In genomic region chr15:80158707-80159090, GRCm38 (mm10) we compare ENCODE assay signal across 9 mouse cellular contexts. TPM values are rescaled to one million over a fixed set of nuclear protein-coding genes. Genes with fewer than 3 reads are reported as not detected.
DNase-seq lines count a peak whose midpoint lies in the region; ATAC-seq and TF ChIP-seq lines count a peak whose summit lies in the region.
"Had no signal": no experiment of that assay in that cellular context is flagged by ENCODE, and none has a peak within 500 bp of the region (broad histone marks: within the 10 kb centered on the region; RNA-seq: fewer than 3 reads in every experiment).

No protein-coding gene starts in this region.

- peaks cover 35% of the 10 kb centered on the region for H3K4me1 ChIP-seq in forebrain, embryonic 10.5 days
- H3K4me1 ChIP-seq in forebrain, postnatal 0 days (ENCODE audit: insufficient read depth) = no peaks in the 10 kb centered on the region
- no peaks in the 10 kb centered on the region for H3K4me1 ChIP-seq in lung, embryonic 14.5 days (ENCODE audit: insufficient read depth)
- peaks cover 4% of the 10 kb centered on the region; the same call in 1 of the 2 replicates for H3K4me1 ChIP-seq in lung, adult 2 months (ENCODE audit: control insufficient read depth, insufficient read depth, low read length)
- peaks cover 5% of the 10 kb centered on the region; the same call in 1 of the 2 replicates for H3K4me1 ChIP-seq in hindbrain, postnatal 0 days (ENCODE audit: insufficient read depth, low read length)
- H3K4me1 ChIP-seq in forebrain, embryonic 13.5 days = no peaks in the 10 kb centered on the region

- peak overlapping the region; percentile 75; the same call in 1 of the 2 replicates for H3K27ac ChIP-seq in forebrain, embryonic 10.5 days
- no peak overlapping the region for H3K27ac ChIP-seq in forebrain, postnatal 0 days (ENCODE audit: low read depth, low read length)
- H3K27ac ChIP-seq in lung, embryonic 14.5 days (ENCODE audit: low read depth) = peak overlapping the region; percentile 90
- peak overlapping the region; percentile 41; the same call in 1 of the 2 replicates for H3K27ac ChIP-seq in hindbrain, postnatal 0 days
- no peak overlapping the region for H3K27ac ChIP-seq in forebrain, embryonic 13.5 days
- H3K27ac ChIP-seq: neural tube, embryonic 12.5 days had no signal

- WGBS in forebrain, embryonic 10.5 days = 74% methylated on average over 4 of the region's 4 CpGs
- WGBS in forebrain, postnatal 0 days = 74% methylated on average over 4 of the region's 4 CpGs
- WGBS in lung, embryonic 14.5 days = 51% methylated on average over 4 of the region's 4 CpGs
- 45% methylated on average over 4 of the region's 4 CpGs for WGBS in lung, adult 2 months
- 63% methylated on average over 4 of the region's 4 CpGs for WGBS in hindbrain, postnatal 0 days
- 56% methylated on average over 4 of the region's 4 CpGs for WGBS in forebrain, embryonic 13.5 days

- peaks cover 100% of the 10 kb centered on the region for H3K36me3 ChIP-seq in forebrain, embryonic 10.5 days (replicated peaks)
- H3K36me3 ChIP-seq in forebrain, postnatal 0 days (ENCODE audit: insufficient read depth) = peaks cover 76% of the 10 kb centered on the region
- H3K36me3 ChIP-seq in lung, embryonic 14.5 days (ENCODE audit: insufficient read depth) = peaks cover 93% of the 10 kb centered on the region
- peaks cover 70% of the 10 kb centered on the region for H3K36me3 ChIP-seq in hindbrain, postnatal 0 days (ENCODE audit: insufficient read depth, low read length)
- peaks cover 94% of the 10 kb centered on the region for H3K36me3 ChIP-seq in forebrain, embryonic 13.5 days (ENCODE audit: poor library complexity, severe bottlenecking)

- no peak for TF ChIP-seq CTCF in forebrain, postnatal 0 days (IDR thresholded peaks at IDR 0.05; ENCODE audit: low read depth)
- TF ChIP-seq CTCF in lung, embryonic 14.5 days (IDR thresholded peaks at IDR 0.05; ENCODE audit: low read depth) = no peak
- no peak for TF ChIP-seq CTCF in lung, adult 2 months (IDR thresholded peaks at IDR 0.05; ENCODE audit: insufficient read depth, low read length)
- TF ChIP-seq CTCF in hindbrain, postnatal 0 days (IDR thresholded peaks at IDR 0.05; ENCODE audit: low read depth) = no peak

- no peaks in the 10 kb centered on the region for H3K27me3 ChIP-seq in forebrain, embryonic 10.5 days (ENCODE audit: poor library complexity, severe bottlenecking)
- H3K27me3 ChIP-seq in forebrain, postnatal 0 days (ENCODE audit: insufficient read depth, low read length) = no peaks in the 10 kb centered on the region
- H3K27me3 ChIP-seq in lung, embryonic 14.5 days (ENCODE audit: insufficient read depth, low read length) = no peaks in the 10 kb centered on the region
- no peaks in the 10 kb centered on the region for H3K27me3 ChIP-seq in hindbrain, postnatal 0 days (ENCODE audit: insufficient read depth, low read length)
- H3K27me3 ChIP-seq in forebrain, embryonic 13.5 days = no peaks in the 10 kb centered on the region
- H3K27me3 ChIP-seq: neural tube, embryonic 12.5 days had no signal

- H3K4me3 ChIP-seq in forebrain, embryonic 10.5 days = no peak overlapping the region
- no peak overlapping the region for H3K4me3 ChIP-seq in forebrain, postnatal 0 days (ENCODE audit: low read depth, low read length)
- no peak overlapping the region for H3K4me3 ChIP-seq in lung, embryonic 14.5 days (ENCODE audit: low read depth, low read length)
- no peak overlapping the region for H3K4me3 ChIP-seq in lung, adult 2 months (replicated peaks; ENCODE audit: extremely low read depth, low read depth, low read length)
- H3K4me3 ChIP-seq in hindbrain, postnatal 0 days (ENCODE audit: low read length) = no peak overlapping the region
- no peak overlapping the region for H3K4me3 ChIP-seq in forebrain, embryonic 13.5 days
- H3K4me3 ChIP-seq: neural tube, embryonic 12.5 days had no signal

- no peak for DNase-seq in forebrain, embryonic 10.5 days (ENCODE audit: extremely low spot score, low spot score)
- no peak for DNase-seq in forebrain, postnatal 0 days
- DNase-seq in lung, embryonic 14.5 days = no peak
- DNase-seq in lung, adult 2 months = no peak
- DNase-seq in hindbrain, postnatal 0 days (ENCODE audit: low spot score) = no peak
- peak; percentile 37 for DNase-seq in retina, postnatal 1 day
- no peak for DNase-seq in gastrocnemius, adult 18-20 months (ENCODE audit: low spot score)

- TF ChIP-seq POLR2A in lung, adult 2 months (IDR thresholded peaks at IDR 0.05; ENCODE audit: borderline replicate concordance, extremely low read depth, low read depth, low read length) = no peak

- H3K9me3 ChIP-seq in forebrain, embryonic 10.5 days = no peaks in the 10 kb centered on the region
- no peaks in the 10 kb centered on the region for H3K9me3 ChIP-seq in forebrain, postnatal 0 days (ENCODE audit: low read length)
- H3K9me3 ChIP-seq in lung, embryonic 14.5 days (ENCODE audit: low read depth, low read length) = no peaks in the 10 kb centered on the region
- no peaks in the 10 kb centered on the region for H3K9me3 ChIP-seq in hindbrain, postnatal 0 days (ENCODE audit: low read length)
- no peaks in the 10 kb centered on the region for H3K9me3 ChIP-seq in forebrain, embryonic 13.5 days (replicated peaks)
- H3K9me3 ChIP-seq: neural tube, embryonic 12.5 days had no signal

- H3K9ac ChIP-seq in forebrain, postnatal 0 days = no peak overlapping the region
- H3K9ac ChIP-seq in lung, embryonic 14.5 days = no peak overlapping the region
- no peak overlapping the region for H3K9ac ChIP-seq in hindbrain, postnatal 0 days (replicated peaks; ENCODE audit: low read length)
- no peak overlapping the region for H3K9ac ChIP-seq in forebrain, embryonic 13.5 days
- H3K9ac ChIP-seq: neural tube, embryonic 12.5 days had no signal

- ATAC-seq in forebrain, postnatal 0 days = no peak
- no peak for ATAC-seq in lung, embryonic 14.5 days (ENCODE audit: insufficient read depth)
- no peak for ATAC-seq in hindbrain, postnatal 0 days
- no peak for ATAC-seq in forebrain, embryonic 13.5 days

- H3K4me2 ChIP-seq in forebrain, postnatal 0 days (ENCODE audit: low read depth) = no peak overlapping the region
- H3K4me2 ChIP-seq in lung, embryonic 14.5 days = no peak overlapping the region
- no peak overlapping the region for H3K4me2 ChIP-seq in hindbrain, postnatal 0 days (ENCODE audit: low read depth, low read length)
- H3K4me2 ChIP-seq in forebrain, embryonic 13.5 days = no peak overlapping the region
- H3K4me2 ChIP-seq: neural tube, embryonic 12.5 days had no signal

RNA-seq across cellular contexts. Expression of gene Mgat3, which starts 14.8 kb away (rescaled TPM):
- 5.1 and 5.9 TPM in 2 replicates for polyA plus RNA-seq in forebrain, embryonic 10.5 days (2016; fragmentation: Nextera tagmentation; extraction: Ambion mirVana)
- 62.8 and 65.6 TPM in 2 replicates for total RNA-seq in forebrain, postnatal 0 days (2014; rRNA removed)
- 7.5 and 9.9 TPM in 2 replicates for polyA plus RNA-seq in forebrain, postnatal 0 days (2015; fragmentation: Nextera tagmentation; extraction: Ambion mirVana)
- 6.1 and 7.7 TPM in 2 replicates for polyA plus RNA-seq in lung, embryonic 14.5 days (2014; fragmentation: Nextera tagmentation; extraction: Ambion mirVana)
- 21.5 and 23.9 TPM in 2 replicates for polyA plus RNA-seq in lung, adult 2 months (2012; rRNA removed)
- 99.6 and 106 TPM in 2 replicates for total RNA-seq in hindbrain, postnatal 0 days (2014; rRNA removed)
- polyA plus RNA-seq in hindbrain, postnatal 0 days (2015; fragmentation: Nextera tagmentation; extraction: Ambion mirVana) = 13.2 and 13.5 TPM in 2 replicates
- 7.3 and 7.8 TPM in 2 replicates for polyA plus RNA-seq in forebrain, embryonic 13.5 days (2015; fragmentation: Nextera tagmentation; extraction: Ambion mirVana)
- 1 to 10 TPM in 1 of 2 experiments, under 1 TPM in 1; 0.43 to 1.2 TPM for total RNA-seq in gastrocnemius, adult 18-20 months (2021)

RNA-seq across cellular contexts. Expression of gene Tab1, which starts 25.8 kb away (rescaled TPM):
- 40.8 and 42.8 TPM in 2 replicates for polyA plus RNA-seq in forebrain, embryonic 10.5 days (2016; fragmentation: Nextera tagmentation; extraction: Ambion mirVana)
- 48.8 and 52.1 TPM in 2 replicates for total RNA-seq in forebrain, postnatal 0 days (2014; rRNA removed)
- polyA plus RNA-seq in forebrain, postnatal 0 days (2015; fragmentation: Nextera tagmentation; extraction: Ambion mirVana) = 21.6 and 25.7 TPM in 2 replicates
- polyA plus RNA-seq in lung, embryonic 14.5 days (2014; fragmentation: Nextera tagmentation; extraction: Ambion mirVana) = 32.5 and 34.2 TPM in 2 replicates
- 19.1 and 23.5 TPM in 2 replicates for polyA plus RNA-seq in lung, adult 2 months (2012; rRNA removed)
- 55.0 and 58.6 TPM in 2 replicates for total RNA-seq in hindbrain, postnatal 0 days (2014; rRNA removed)
- 26.5 and 27.9 TPM in 2 replicates for polyA plus RNA-seq in hindbrain, postnatal 0 days (2015; fragmentation: Nextera tagmentation; extraction: Ambion mirVana)
- 36.6 and 42.4 TPM in 2 replicates for polyA plus RNA-seq in forebrain, embryonic 13.5 days (2015; fragmentation: Nextera tagmentation; extraction: Ambion mirVana)
- 10 to 100 TPM; 11.0 to 12.5 TPM for total RNA-seq in gastrocnemius, adult 18-20 months (2021)

Comparison
In these comparisons a context has a peak if more than half of its experiments do, and no peak if none do; other contexts are left out.
1. H3K27ac ChIP-seq: peak in forebrain, embryonic 10.5 days (single experiment), lung, embryonic 14.5 days (single experiment) and hindbrain, postnatal 0 days (single experiment); none in forebrain, postnatal 0 days (single experiment) and forebrain, embryonic 13.5 days (single experiment).